Mouse (Mus musculus): ENCODE results near the gene Zdhhc9. TPM values are rescaled to one million over a fixed set of nuclear protein-coding genes. Genes with fewer than 3 reads are reported as not detected.

Zdhhc9 gene
- polyA plus RNA-seq, 1 experiment from 2014 or later: 5.9 TPM

DNA sequence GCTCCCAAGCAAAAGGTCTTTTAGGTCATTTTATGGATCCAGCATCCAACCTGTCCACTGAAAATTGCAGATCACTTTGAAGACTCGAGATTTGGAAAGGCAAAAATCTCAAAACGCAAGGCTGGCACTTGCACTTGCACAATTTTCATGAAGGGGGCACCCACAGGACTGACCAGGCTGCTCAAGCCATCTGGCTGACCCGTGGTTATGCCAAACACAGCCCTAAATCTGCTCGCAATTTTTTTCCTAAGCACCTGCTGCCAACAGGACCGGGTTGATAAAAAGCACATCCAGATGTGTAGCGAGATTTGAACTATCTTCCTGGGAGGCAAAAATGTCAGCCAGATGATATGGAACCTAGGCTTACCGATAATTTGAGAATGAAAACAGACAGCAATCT lies 4.9 kb downstream of the Zdhhc9 start:
- no peak overlapping the region for H3K9ac ChIP-seq
- H3K36me3 ChIP-seq: no peaks in the 10 kb centered on the region; the same call in 1 of the 2 replicates
- 73% methylated on average over 7 of the region's 7 CpGs for WGBS
- no peak overlapping the region for H3K4me2 ChIP-seq
- no peaks in the 10 kb centered on the region for H3K9me3 ChIP-seq
- no peak for ATAC-seq (ENCODE audit: insufficient number of reproducible peaks, insufficient read depth, low FRiP score, low TSS enrichment, low read depth)
- no peak overlapping the region for H3K27ac ChIP-seq
- H3K4me1 ChIP-seq: 0 out of 2 replicates have a peak, but pooled peaks cover 2% of the 10 kb centered on the region
- H3K4me3 ChIP-seq: no peak overlapping the region
- H3K27me3 ChIP-seq: no peaks in the 10 kb centered on the region

DNA sequence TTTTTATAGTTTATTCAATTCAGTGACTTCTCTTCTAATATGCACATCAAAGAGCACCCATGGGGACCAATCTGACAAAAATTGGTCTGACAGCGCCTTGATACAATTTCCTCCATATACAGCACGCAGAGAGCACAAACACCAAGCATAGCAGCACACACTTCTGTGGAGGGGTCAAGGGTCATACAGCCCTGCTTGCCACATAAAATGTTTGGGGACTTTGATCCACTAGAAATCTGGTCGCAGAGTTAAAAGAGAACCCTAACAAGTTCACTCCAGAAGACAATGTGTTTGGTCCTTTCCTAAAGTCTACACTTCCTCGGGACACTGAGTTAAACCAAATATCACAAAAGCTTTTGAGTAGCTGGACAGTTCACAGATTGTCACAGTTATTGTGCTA lies 5.7 kb downstream of the Zdhhc9 start:
- Histone ChIP-seq H3K36me3 (no peaks in the 10 kb centered on the region; the same call in 1 of the 2 replicates), H3K4me3 (no peak overlapping the region), H3K4me1 (0 out of 2 replicates have a peak, but pooled peaks cover 2% of the 10 kb centered on the region), H3K9ac (no peak overlapping the region), H3K9me3 (no peaks in the 10 kb centered on the region), H3K27ac (no peak overlapping the region), H3K4me2 (no peak overlapping the region), H3K27me3 (no peaks in the 10 kb centered on the region)
- no peak for ATAC-seq (ENCODE audit: insufficient number of reproducible peaks, insufficient read depth, low FRiP score, low TSS enrichment, low read depth)
- WGBS: 69% methylated on average over 4 of the region's 4 CpGs

DNA sequence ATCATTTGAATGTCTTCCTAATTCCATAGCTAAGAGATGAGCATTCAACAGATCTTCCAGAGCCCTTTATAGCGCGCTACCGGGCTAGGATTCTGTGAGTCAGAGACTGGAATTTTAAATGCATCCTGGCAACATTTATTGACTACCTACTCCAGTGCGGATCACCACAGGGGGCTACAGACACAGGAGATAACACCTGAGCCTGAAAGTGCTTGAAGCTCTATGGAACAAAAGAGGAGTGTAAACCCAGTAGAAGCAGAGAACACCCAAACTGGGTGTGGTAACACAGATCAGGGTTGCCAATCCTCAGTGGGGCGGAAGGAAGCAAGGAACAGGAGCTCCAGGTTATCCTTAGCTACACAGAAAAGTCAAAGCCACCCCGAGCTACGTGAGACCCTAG lies 6.2 kb downstream of the Zdhhc9 start:
- 92% methylated on average over 7 of the region's 7 CpGs for WGBS
- ATAC-seq (ENCODE audit: insufficient number of reproducible peaks, insufficient read depth, low FRiP score, low TSS enrichment, low read depth): no peak
- H3K36me3 ChIP-seq: no peaks in the 10 kb centered on the region; the same call in 1 of the 2 replicates

GRCm38 (mm10) chrX:48201973-48202372 lies 6.7 kb downstream of the Zdhhc9 start:
- Histone ChIP-seq H3K4me2 (no peak overlapping the region), H3K4me3 (no peak overlapping the region), H3K4me1 (no peaks in the 10 kb centered on the region), H3K27me3 (no peaks in the 10 kb centered on the region), H3K9me3 (no peaks in the 10 kb centered on the region), H3K27ac (no peak overlapping the region), H3K9ac (no peak overlapping the region), H3K36me3 (no peaks in the 10 kb centered on the region; the same call in 1 of the 2 replicates)
- 86% methylated on average over 7 of the region's 7 CpGs for WGBS
- ATAC-seq (ENCODE audit: insufficient number of reproducible peaks, insufficient read depth, low FRiP score, low TSS enrichment, low read depth): no peak

More for the DNA sequence above, 6.2 kb downstream of the Zdhhc9 start:
- no peak overlapping the region for H3K4me2 ChIP-seq
- no peak overlapping the region for H3K9ac ChIP-seq
- H3K4me3 ChIP-seq: no peak overlapping the region
- no peaks in the 10 kb centered on the region for H3K9me3 ChIP-seq
- H3K27ac ChIP-seq: no peak overlapping the region
- 0 out of 2 replicates have a peak, but pooled peaks cover 1% of the 10 kb centered on the region for H3K4me1 ChIP-seq
- no peaks in the 10 kb centered on the region for H3K27me3 ChIP-seq

DNA sequence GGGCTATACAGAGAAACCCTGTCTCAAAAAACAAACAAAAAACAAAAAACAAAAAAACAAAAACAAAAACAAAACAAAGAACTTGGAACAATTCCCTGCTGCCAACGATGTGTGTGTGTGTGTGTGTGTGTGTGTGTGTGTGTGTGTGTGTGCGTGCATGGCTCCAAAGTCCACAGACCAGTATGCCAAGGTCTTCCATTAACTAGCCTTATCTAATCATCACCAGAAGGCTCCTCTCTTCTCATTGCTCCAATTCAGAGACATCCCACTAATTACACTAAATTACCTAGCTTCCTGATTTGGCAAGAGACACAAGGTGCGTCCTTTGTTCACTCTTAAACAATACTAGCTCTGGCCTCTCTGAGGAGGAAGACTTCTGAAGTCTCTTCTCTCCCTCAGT lies 8.0 kb downstream of the Zdhhc9 start:
- ATAC-seq (ENCODE audit: insufficient number of reproducible peaks, insufficient read depth, low FRiP score, low TSS enrichment, low read depth): no peak
- Histone ChIP-seq H3K27ac (no peak overlapping the region), H3K4me2 (no peak overlapping the region), H3K27me3 (no peaks in the 10 kb centered on the region), H3K4me1 (no peaks in the 10 kb centered on the region), H3K4me3 (no peak overlapping the region), H3K9me3 (no peaks in the 10 kb centered on the region), H3K9ac (no peak overlapping the region), H3K36me3 (no peaks in the 10 kb centered on the region)
- WGBS: 94% methylated on average over 3 of the region's 3 CpGs

GRCm38 (mm10) chrX:48199026-48199425 lies 9.7 kb downstream of the Zdhhc9 start:
- Histone ChIP-seq H3K27me3 (no peaks in the 10 kb centered on the region), H3K4me1 (no peaks in the 10 kb centered on the region), H3K9me3 (no peaks in the 10 kb centered on the region), H3K27ac (no peak overlapping the region), H3K9ac (no peak overlapping the region), H3K4me3 (no peak overlapping the region), H3K4me2 (no peak overlapping the region), H3K36me3 (peaks cover 3% of the 10 kb centered on the region; the same call in 1 of the 2 replicates)
- ATAC-seq (ENCODE audit: insufficient number of reproducible peaks, insufficient read depth, low FRiP score, low TSS enrichment, low read depth): no peak
- 93% methylated on average over 2 of the region's 2 CpGs for WGBS

DNA sequence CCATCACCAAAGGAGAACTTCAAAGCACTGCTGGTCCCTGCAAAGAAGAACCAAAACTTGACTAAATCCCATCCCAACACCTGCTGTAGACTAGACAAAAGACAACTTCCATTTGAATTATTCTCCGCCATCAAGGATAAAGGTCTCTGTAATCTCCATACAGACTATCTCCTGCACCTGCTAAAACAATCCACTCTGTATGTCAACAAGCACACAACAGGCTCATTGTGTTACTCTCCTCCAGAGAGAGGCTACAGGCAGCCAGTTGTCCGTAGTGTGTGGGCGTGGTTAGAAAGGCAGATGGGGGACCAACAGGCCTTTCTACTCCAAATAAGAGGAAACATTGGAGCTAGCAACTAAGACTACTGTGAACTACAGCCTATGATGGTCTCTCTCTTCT lies 10.8 kb downstream of the Zdhhc9 start:
- ATAC-seq (ENCODE audit: insufficient number of reproducible peaks, insufficient read depth, low FRiP score, low TSS enrichment, low read depth): no peak
- 76% methylated on average over 3 of the region's 3 CpGs for WGBS
- no peak overlapping the region for H3K4me3 ChIP-seq

GRCm38 (mm10) chrX:48193235-48194152 lies 15.2 kb downstream of the Zdhhc9 start:
- 77% methylated on average over 14 of the region's 14 CpGs for WGBS
- Histone ChIP-seq H3K4me1 (no peaks in the 10 kb centered on the region), H3K9ac (no peak overlapping the region), H3K27me3 (no peaks in the 10 kb centered on the region), H3K4me2 (no peak overlapping the region), H3K9me3 (no peaks in the 10 kb centered on the region), H3K36me3 (peaks cover 12% of the 10 kb centered on the region; the same call in 1 of the 2 replicates), H3K27ac (no peak overlapping the region), H3K4me3 (no peak overlapping the region)
- ATAC-seq (ENCODE audit: insufficient number of reproducible peaks, insufficient read depth, low FRiP score, low TSS enrichment, low read depth): no peak

More for the DNA sequence above, 10.8 kb downstream of the Zdhhc9 start:
- H3K9me3 ChIP-seq: no peaks in the 10 kb centered on the region
- no peak overlapping the region for H3K9ac ChIP-seq
- H3K4me2 ChIP-seq: no peak overlapping the region
- H3K27ac ChIP-seq: no peak overlapping the region
- no peaks in the 10 kb centered on the region for H3K27me3 ChIP-seq
- H3K36me3 ChIP-seq: peaks cover 3% of the 10 kb centered on the region; the same call in 1 of the 2 replicates
- no peaks in the 10 kb centered on the region for H3K4me1 ChIP-seq

GRCm38 (mm10) chrX:48191261-48191660 lies 17.4 kb downstream of the Zdhhc9 start:
- no peak overlapping the region for H3K4me2 ChIP-seq
- H3K27ac ChIP-seq: no peak overlapping the region
- peaks cover 12% of the 10 kb centered on the region; the same call in 1 of the 2 replicates for H3K36me3 ChIP-seq
- ATAC-seq (ENCODE audit: insufficient number of reproducible peaks, insufficient read depth, low FRiP score, low TSS enrichment, low read depth): no peak
- no peaks in the 10 kb centered on the region for H3K9me3 ChIP-seq
- 87% methylated on average over 6 of the region's 6 CpGs for WGBS
- H3K4me3 ChIP-seq: no peak overlapping the region
- H3K4me1 ChIP-seq: no peaks in the 10 kb centered on the region
- no peaks in the 10 kb centered on the region for H3K27me3 ChIP-seq
- no peak overlapping the region for H3K9ac ChIP-seq

GRCm38 (mm10) chrX:48184703-48185102 lies 24.0 kb downstream of the Zdhhc9 start:
- Histone ChIP-seq H3K36me3 (0 out of 2 replicates have a peak, but pooled peaks cover 6% of the 10 kb centered on the region), H3K4me3 (no peak overlapping the region), H3K4me1 (no peaks in the 10 kb centered on the region), H3K4me2 (no peak overlapping the region), H3K27ac (no peak overlapping the region), H3K9me3 (no peaks in the 10 kb centered on the region), H3K9ac (no peak overlapping the region), H3K27me3 (no peaks in the 10 kb centered on the region)
- ATAC-seq (ENCODE audit: insufficient number of reproducible peaks, insufficient read depth, low FRiP score, low TSS enrichment, low read depth): no peak
- WGBS: 81% methylated on average over 3 of the region's 3 CpGs

GRCm38 (mm10) chrX:48181844-48182243 lies 26.8 kb downstream of the Zdhhc9 start:
- no peak overlapping the region for H3K4me2 ChIP-seq
- H3K36me3 ChIP-seq: peaks cover 17% of the 10 kb centered on the region
- no peaks in the 10 kb centered on the region for H3K9me3 ChIP-seq
- no peak for ATAC-seq (ENCODE audit: insufficient number of reproducible peaks, insufficient read depth, low FRiP score, low TSS enrichment, low read depth)
- H3K4me1 ChIP-seq: no peaks in the 10 kb centered on the region
- H3K4me3 ChIP-seq: no peak overlapping the region
- H3K27ac ChIP-seq: no peak overlapping the region
- no peaks in the 10 kb centered on the region for H3K27me3 ChIP-seq
- no peak overlapping the region for H3K9ac ChIP-seq
- WGBS: 75% methylated on average over 6 of the region's 6 CpGs

DNA sequence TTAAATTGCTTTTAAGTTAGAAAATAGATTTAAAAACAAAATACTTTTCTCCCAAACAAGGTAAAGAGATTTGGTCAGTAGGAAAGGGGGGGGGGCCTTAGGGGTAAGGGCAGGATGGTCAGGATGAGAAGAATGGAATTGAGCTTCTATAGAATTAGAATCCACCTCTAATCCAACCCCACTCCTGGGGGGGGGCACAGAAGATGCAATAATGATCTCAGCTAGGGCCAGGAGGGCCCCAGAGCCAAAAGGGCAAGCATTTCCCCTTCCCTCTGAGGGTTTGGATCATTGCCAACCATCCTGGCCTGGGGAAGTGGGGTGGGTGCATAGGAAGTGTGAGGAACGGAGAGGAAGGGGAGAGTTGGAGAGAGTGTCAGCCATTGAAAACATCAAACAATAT lies 38.3 kb downstream of the Zdhhc9 start:
- Histone ChIP-seq H3K4me2 (no peak overlapping the region), H3K36me3 (peaks cover 7% of the 10 kb centered on the region; the same call in 1 of the 2 replicates), H3K27me3 (no peaks in the 10 kb centered on the region), H3K27ac (no peak overlapping the region), H3K9me3 (no peaks in the 10 kb centered on the region), H3K4me1 (no peaks in the 10 kb centered on the region), H3K4me3 (no peak overlapping the region), H3K9ac (no peak overlapping the region)
- 50% methylated on average over 1 of the region's 1 CpGs for WGBS
- no peak for ATAC-seq (ENCODE audit: insufficient number of reproducible peaks, insufficient read depth, low FRiP score, low TSS enrichment, low read depth)

Measured in embryonic facial prominence, embryonic 13.5 days (tissue).